Mouse (Mus musculus) adrenal gland, postnatal 0 days (tissue): ENCODE data around the gene Gm21746. TPM values are rescaled to one million over a fixed set of nuclear protein-coding genes. Genes with fewer than 3 reads are reported as not detected.

Source experiments
- polyA plus RNA-seq: library from polyadenylated mRNA; unstranded; fragments of >200 nt; fragmentation: Nextera tagmentation; extraction: Ambion mirVana; gene quantifications from 2 replicates; pipeline ENCODE4 v1.2.1, GENCODE M21; 2015

Gm21746 gene
- not detected in 2 replicates for polyA plus RNA-seq

DNA sequence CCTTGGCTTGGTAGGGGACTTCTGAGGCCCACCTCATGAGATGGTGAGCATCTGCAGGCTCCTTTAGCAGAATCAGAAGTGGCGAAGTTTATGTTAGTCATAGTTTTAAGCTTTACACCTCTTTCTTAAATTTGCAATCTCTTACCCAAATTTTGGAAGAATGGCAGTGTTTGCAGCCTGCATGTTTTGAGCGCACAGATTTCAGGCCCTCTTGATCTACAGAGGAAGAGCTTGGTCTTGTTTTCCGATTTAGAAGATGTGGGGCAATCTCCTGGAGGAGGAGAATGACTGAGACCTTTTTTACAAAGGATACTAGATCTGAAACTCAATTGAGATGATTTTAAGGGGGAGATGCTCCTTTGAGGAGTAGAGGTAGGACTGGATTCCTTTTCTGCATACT lies at the start of gene Gm21746:
Gm21746 (minus strand) TSS at position 101 of the 400 bp plus-strand sequence.

GRCm38 (mm10) chrY:6266798-6267197 lies 29.0 kb upstream of the Gm21746 start, which contains the start of gene Gm20873:
Gene Gm20873 (plus strand): TSS chrY:6267098.

Other genes with a start within 250 kb of the Gm21746 start
- not detected in 2 replicates for gene Gm20873, start 29.1 kb upstream of the Gm21746 start, polyA plus RNA-seq